Mouse (Mus musculus) Muller cell, postnatal 12 days (primary cell): Measurements from ENCODE around the gene Cnn3.

ENCODE experiments used
- DNase-seq: peaks from one replicate; pipeline ENCODE4 v3.0.0-alpha.2; 2015; ENCODE audit errors: inconsistent ontology term

Gene Cnn3

GRCm38 (mm10) chr3:121418850-121419435 lies 7.4 kb upstream of the Cnn3 start:
- DNase-seq: no peak

GRCm38 (mm10) chr3:121422405-121422804 lies 3.9 kb upstream of the Cnn3 start:
- no peak for DNase-seq

GRCm38 (mm10) chr3:121426621-121427519 lies 573 bp downstream of the Cnn3 start:
- peak; percentile 93 for DNase-seq

- DNase-seq: peak; percentile 98
Observed at GRCm38 (mm10) chr3:121427520-121427908, 1.2 kb downstream of the Cnn3 start.

DNA sequence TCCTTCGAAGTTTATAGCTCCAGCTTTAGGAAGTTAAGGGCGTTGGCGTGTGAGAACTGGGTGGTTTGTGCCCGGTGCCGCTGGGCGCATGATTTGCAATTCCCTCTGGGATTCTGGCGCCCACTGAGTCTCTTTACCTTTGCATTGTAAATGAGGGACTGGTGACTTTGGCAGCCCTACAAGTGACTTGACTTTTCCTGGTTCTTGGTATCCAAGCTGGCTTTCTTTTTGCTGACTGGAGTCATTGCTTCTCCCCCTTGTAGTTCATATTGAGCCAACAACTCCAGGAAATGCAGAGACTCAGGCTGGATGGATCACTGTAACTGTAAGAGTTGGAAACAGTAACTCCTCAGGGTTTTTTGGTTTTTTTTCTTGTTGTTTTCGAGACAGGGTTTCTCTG lies 1.9 kb downstream of the Cnn3 start:
- no peak for DNase-seq

- DNase-seq: peak; percentile 55
Observed at GRCm38 (mm10) chr3:121428696-121429259, 2.5 kb downstream of the Cnn3 start.

DNA sequence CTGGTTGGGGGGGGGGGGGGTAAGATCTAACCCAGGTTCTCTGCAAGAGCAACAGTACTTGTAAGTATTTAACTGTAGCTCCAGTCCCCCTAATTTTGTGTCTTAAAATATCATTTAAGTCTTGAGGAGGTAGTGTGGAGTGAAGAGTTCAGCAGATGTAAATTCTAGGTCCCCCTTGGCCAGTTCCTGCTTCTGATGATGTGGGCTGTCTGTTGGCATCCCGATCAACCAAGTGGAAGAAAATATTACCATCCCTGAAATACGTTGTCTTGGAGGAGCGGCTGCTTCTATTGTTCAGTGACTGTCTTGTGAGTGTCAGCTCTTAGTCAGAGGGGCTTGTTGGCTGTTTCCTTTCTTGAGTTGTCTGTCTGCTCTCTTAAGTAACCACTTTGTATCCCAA lies 3.2 kb downstream of the Cnn3 start:
- DNase-seq: no peak

GRCm38 (mm10) chr3:121430289-121430936 lies 4.1 kb downstream of the Cnn3 start:
- no peak for DNase-seq

- no peak for DNase-seq
Observed at GRCm38 (mm10) chr3:121433359-121433758, 7.1 kb downstream of the Cnn3 start.

DNA sequence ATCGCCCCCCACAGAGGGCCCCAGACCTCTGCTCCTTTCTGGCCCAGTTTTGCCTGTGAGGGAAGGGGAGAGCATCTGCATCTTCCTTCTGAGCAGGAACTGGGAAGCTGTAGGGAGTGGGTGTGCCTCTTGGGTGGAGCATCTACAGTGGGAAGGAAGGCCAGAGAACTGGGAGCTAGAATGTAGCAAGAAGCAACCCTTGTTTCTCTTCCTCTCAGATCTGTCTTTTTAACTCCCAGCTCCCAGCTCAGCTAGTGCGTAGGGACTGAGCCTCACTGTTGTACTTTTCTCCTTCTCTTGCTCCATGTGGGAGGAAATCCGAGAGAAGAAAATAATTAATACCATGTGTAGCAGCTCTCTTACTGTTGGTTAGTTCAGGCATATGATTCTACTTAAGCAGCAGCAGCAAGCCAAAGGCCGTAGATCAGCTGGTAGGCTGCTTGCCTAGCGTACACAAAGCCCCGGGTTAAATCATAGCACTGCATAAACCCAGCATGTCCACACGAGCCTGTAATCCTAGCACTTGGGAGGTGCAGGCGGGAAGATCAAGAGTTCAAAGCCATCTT lies 7.8 kb downstream of the Cnn3 start:
- no peak for DNase-seq

GRCm38 (mm10) chr3:121435296-121435695 lies 9.0 kb downstream of the Cnn3 start:
- DNase-seq: peak; percentile 69

DNA sequence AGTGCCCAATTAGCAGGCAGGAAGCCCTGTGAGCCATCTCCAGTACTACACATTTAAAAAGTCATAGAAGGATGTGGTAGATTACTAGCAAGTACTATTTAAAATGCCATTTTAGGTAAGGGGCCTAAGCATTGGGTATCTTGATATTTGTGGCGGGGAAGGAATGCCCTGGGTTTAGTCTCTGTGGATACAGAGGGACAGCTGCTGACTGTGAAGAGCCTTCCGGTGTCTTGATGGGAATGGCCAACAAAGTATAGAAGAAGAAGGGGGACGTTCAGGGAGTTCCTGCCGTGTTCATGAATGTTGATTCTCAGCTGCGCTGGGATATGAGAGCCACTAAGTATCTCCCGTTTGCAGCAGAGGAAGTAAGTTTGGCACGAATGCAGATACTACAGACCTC lies 10.8 kb downstream of the Cnn3 start:
- DNase-seq: no peak

DNA sequence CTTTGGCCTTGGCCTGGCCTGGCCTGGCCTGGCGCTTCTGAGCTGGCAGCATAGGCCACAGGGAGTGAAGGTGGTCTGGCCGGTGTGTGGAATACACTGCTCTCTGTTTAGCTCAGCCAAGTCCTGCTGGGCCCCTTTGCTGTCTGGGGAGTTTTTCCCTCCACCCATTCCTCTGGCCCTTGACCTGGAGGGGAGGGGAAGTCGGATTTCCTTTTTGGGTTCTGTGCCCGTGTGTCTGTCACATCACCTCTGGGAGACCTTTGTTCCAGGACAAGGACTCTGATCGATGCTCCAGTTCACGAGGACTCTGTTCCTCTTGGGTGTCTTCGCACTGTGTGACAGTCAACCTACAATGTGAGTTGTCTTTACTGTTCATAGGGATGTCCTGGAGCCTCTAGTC lies 11.7 kb downstream of the Cnn3 start:
- no peak for DNase-seq

DNA sequence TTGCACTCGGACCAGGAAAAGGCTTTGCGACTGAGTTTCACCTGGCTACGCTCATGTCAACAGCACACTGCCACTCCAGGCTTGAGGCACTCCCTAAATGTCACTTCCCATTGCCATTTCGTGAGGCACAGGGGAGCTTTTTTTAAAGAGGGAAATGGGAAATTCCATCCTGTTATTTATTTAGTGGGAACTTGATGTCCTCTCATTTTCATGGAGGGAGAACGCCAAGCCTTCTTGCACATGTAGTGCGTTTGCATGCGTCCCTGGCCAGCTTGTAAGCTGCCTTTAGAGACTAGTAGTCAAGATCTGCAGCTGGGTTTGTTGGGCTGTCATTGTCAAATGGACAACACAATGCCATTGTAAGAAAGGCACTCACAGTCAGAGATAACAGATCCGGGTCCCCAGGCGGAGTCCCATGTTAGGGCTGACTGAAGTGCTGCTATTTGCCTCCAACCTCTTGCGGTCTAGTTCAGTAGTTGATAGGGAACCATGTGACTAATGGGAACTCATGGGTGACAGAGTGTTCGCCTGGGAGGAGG lies 13.4 kb downstream of the Cnn3 start:
- DNase-seq: peak; percentile 61

GRCm38 (mm10) chr3:121441504-121441903 lies 15.2 kb downstream of the Cnn3 start:
- no peak for DNase-seq

DNA sequence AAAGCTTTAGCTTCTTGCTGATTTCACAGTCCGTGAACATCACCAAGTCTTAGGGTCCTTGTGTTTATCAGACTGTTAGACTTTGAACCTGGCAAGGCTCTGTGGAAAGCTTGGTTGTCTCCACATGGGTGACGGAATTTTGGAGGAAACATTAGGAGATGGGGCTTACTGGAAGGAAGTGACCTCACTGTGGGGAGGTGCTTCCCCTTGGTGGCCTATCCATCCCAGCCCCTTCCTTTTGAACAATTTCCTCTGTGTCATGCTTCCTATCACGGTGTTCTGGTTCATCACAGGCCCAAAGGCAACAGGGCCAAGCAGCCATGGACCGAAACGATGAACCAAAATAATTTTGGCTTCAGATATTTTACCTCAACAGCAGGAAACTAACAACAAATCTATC lies 16.0 kb downstream of the Cnn3 start:
- no peak for DNase-seq

DNA sequence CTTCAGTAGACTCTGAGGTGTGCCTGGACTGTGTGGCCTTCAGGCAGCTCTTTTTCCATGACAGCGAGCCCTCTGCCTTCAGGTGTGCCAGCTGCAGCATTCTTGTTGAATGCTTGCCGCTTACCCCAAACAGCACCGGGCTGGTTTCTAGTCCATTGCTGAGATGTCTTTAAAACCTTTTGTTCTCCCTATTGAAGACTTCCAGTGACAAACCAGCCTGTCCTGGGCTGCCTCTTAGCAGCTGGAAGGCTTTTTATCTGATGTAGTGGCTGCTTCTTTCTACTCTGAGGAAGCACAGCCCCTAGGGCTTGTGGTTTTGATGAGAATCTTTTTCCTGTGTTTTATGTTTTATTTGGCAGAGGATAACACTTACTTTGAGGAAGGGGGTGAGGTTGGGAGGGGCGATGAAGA lies 17.6 kb downstream of the Cnn3 start:
- DNase-seq: no peak

GRCm38 (mm10) chr3:121444414-121444813 lies 18.1 kb downstream of the Cnn3 start:
- DNase-seq: no peak

DNA sequence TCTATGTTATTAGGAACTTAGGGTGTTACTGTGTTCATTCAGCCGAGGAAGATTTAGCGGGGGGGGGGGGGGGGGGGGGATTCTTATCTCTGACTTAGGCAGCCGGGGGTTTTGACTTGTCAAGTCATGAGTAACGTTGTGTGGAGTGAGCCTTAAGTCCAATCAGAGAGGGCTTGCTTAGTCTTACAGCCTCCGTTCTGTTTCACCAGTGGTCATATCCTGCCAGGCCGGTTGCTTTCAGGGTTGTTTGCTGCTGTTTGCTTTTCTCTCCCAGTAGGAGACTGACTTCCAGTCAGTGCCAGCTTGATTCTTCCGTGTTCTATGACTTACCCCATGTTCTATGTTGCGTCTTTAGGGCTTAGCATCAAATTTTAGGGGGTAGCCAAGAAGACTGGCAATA lies 20.2 kb downstream of the Cnn3 start:
- no peak for DNase-seq

GRCm38 (mm10) chr3:121448029-121448468 lies 21.8 kb downstream of the Cnn3 start:
- DNase-seq: peak; percentile 64

- DNase-seq: peak; percentile 53
Observed at GRCm38 (mm10) chr3:121448606-121449005, 22.3 kb downstream of the Cnn3 start.

- no peak for DNase-seq
Observed at GRCm38 (mm10) chr3:121449527-121449926, 23.2 kb downstream of the Cnn3 start.
